Comparison of ENCODE assay signal across 8 mouse cellular contexts in the genomic region with DNA sequence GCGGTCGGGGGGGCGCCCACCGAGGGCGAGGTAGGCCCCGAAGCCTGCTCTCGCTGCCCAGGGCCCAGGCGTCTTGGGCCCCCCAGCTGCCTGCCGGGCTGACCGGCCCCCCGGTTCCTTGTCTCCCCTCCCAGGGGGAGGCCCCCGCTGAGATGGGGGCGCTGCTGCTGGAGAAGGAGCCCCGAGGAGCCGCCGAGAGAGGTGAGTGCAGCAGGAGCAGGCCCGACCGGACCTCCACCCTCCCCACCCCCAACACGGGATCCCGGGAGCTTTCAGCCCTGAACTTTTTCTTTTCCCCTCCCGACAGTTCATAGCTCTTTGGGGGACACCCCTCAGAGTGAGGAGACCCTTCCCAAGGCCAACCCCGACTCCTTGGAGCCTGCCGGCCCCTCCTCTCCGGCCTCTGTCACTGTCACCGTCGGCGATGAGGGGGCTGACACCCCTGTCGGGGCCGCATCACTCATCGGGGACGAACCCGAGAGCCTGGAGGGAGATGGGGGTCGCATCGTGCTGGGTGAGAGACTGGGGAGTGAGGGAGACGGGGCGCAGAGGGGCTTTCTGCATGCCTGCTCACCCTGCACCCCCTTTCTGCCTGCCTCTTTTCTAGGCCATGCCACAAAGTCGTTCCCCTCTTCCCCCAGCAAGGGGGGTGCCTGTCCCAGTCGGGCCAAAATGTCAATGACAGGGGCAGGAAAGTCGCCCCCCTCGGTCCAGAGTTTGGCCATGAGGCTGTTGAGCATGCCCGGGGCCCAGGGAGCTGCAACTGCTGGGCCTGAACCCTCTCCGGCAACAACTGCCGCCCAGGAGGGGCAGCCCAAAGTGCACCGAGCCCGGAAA. TPM values are rescaled to one million over a fixed set of nuclear protein-coding genes. Genes with fewer than 3 reads are reported as not detected.
A peak's percentile ranks its signal among the peaks of the same experiment; 100 is the strongest.
DNase-seq lines count a peak whose midpoint lies in the region; ATAC-seq lines count a peak whose summit lies in the region.

No protein-coding gene starts in this region.

- WGBS in embryonic facial prominence, embryonic 14.5 days, result under 1% methylated on average over 26 of the region's 45 CpGs
- under 1% methylated on average over 43 of the region's 45 CpGs for WGBS in hindbrain, embryonic 10.5 days
- under 1% methylated on average over 40 of the region's 45 CpGs for WGBS in limb, embryonic 11.5 days
- under 1% methylated on average over 36 of the region's 45 CpGs for WGBS in midbrain, embryonic 13.5 days

- no peaks in the 10 kb centered on the region for H3K9me3 ChIP-seq in embryonic facial prominence, embryonic 14.5 days (ENCODE audit: control insufficient read depth, low read length)
- H3K9me3 ChIP-seq in hindbrain, embryonic 10.5 days, result peaks cover 4% of the 10 kb centered on the region; the same call in 1 of the 2 replicates
- no peaks in the 10 kb centered on the region for H3K9me3 ChIP-seq in limb, embryonic 11.5 days (ENCODE audit: control insufficient read depth, low read length)
- H3K9me3 ChIP-seq in midbrain, embryonic 13.5 days, result no peaks in the 10 kb centered on the region

- ATAC-seq in embryonic facial prominence, embryonic 14.5 days (ENCODE audit: low read depth), result no peak; the same call in 1 of the 2 replicates
- ATAC-seq in limb, embryonic 11.5 days (ENCODE audit: insufficient number of reproducible peaks, low FRiP score, low TSS enrichment, low read depth), result no peak
- ATAC-seq in midbrain, embryonic 13.5 days, result peak; percentile 14

- peaks cover 40% of the 10 kb centered on the region for H3K36me3 ChIP-seq in embryonic facial prominence, embryonic 14.5 days (ENCODE audit: control insufficient read depth, insufficient read depth, low read length)
- peaks cover 51% of the 10 kb centered on the region for H3K36me3 ChIP-seq in hindbrain, embryonic 10.5 days
- H3K36me3 ChIP-seq in limb, embryonic 11.5 days (ENCODE audit: control insufficient read depth, insufficient read depth, low read length), result peaks cover 23% of the 10 kb centered on the region
- peaks cover 42% of the 10 kb centered on the region for H3K36me3 ChIP-seq in midbrain, embryonic 13.5 days

- peak overlapping the region; percentile 74 for H3K4me2 ChIP-seq in embryonic facial prominence, embryonic 14.5 days (ENCODE audit: low read depth, low read length)
- H3K4me2 ChIP-seq in limb, embryonic 11.5 days (ENCODE audit: low read depth, severe bottlenecking), result peak overlapping the region; percentile 94
- H3K4me2 ChIP-seq in midbrain, embryonic 13.5 days (replicated peaks), result peak overlapping the region; percentile 99

- peak overlapping the region; percentile 96 for H3K27ac ChIP-seq in embryonic facial prominence, embryonic 14.5 days (replicated peaks; ENCODE audit: low read depth, low read length)
- H3K27ac ChIP-seq in hindbrain, embryonic 10.5 days, result peak overlapping the region; percentile 100
- H3K27ac ChIP-seq in limb, embryonic 11.5 days (replicated peaks; ENCODE audit: low read depth, low read length), result peak overlapping the region; percentile 95
- peak overlapping the region; percentile 95 for H3K27ac ChIP-seq in midbrain, embryonic 13.5 days

- no peaks in the 10 kb centered on the region for H3K27me3 ChIP-seq in embryonic facial prominence, embryonic 14.5 days (replicated peaks; ENCODE audit: control insufficient read depth, insufficient read depth, low read length)
- no peaks in the 10 kb centered on the region for H3K27me3 ChIP-seq in hindbrain, embryonic 10.5 days (ENCODE audit: insufficient read depth, poor library complexity, severe bottlenecking)
- H3K27me3 ChIP-seq in limb, embryonic 11.5 days (ENCODE audit: control insufficient read depth, insufficient read depth, low read length), result no peaks in the 10 kb centered on the region
- H3K27me3 ChIP-seq in midbrain, embryonic 13.5 days, result no peaks in the 10 kb centered on the region

- H3K4me3 ChIP-seq in embryonic facial prominence, embryonic 14.5 days (ENCODE audit: low read depth, low read length), result peak overlapping the region; percentile 89
- H3K4me3 ChIP-seq in hindbrain, embryonic 10.5 days, result peak overlapping the region; percentile 99
- peak overlapping the region; percentile 69 for H3K4me3 ChIP-seq in limb, embryonic 11.5 days (ENCODE audit: low read depth, low read length)
- H3K4me3 ChIP-seq in midbrain, embryonic 13.5 days (replicated peaks), result peak overlapping the region; percentile 96

- peaks cover 12% of the 10 kb centered on the region; the same call in 1 of the 2 replicates for H3K4me1 ChIP-seq in embryonic facial prominence, embryonic 14.5 days (ENCODE audit: control insufficient read depth, insufficient read depth, low read length)
- peaks cover 55% of the 10 kb centered on the region for H3K4me1 ChIP-seq in hindbrain, embryonic 10.5 days (replicated peaks)
- H3K4me1 ChIP-seq in limb, embryonic 11.5 days (ENCODE audit: control insufficient read depth, insufficient read depth, low read length), result peaks cover 12% of the 10 kb centered on the region; the same call in 1 of the 2 replicates
- H3K4me1 ChIP-seq in midbrain, embryonic 13.5 days (replicated peaks), result peaks cover 48% of the 10 kb centered on the region

- peak overlapping the region; percentile 84 for H3K9ac ChIP-seq in embryonic facial prominence, embryonic 14.5 days (ENCODE audit: low read depth, low read length)
- peak overlapping the region; percentile 97 for H3K9ac ChIP-seq in limb, embryonic 11.5 days (ENCODE audit: low read length)
- H3K9ac ChIP-seq in midbrain, embryonic 13.5 days (replicated peaks), result peak overlapping the region; percentile 97

- DNase-seq in heart, adult 11 months, result peak; percentile 97
- DNase-seq in heart, postnatal 25 days (ENCODE audit: low spot score), result no peak
- DNase-seq in adrenal gland, adult 2 months, result peak; percentile 82
- peak; percentile 24 for DNase-seq in embryonic facial prominence, embryonic 14.5 days (ENCODE audit: low spot score)
- peak; percentile 59 for DNase-seq in hindbrain, embryonic 10.5 days (ENCODE audit: low spot score)
- peak; percentile 54 for DNase-seq in limb, embryonic 11.5 days (ENCODE audit: low spot score)
- peak; percentile 78 for DNase-seq in testis, postnatal 10 days (ENCODE audit: low spot score)

- intact Hi-C loops in heart, postnatal 25 days (cut with DNase I), result no loop called here

RNA-seq across cellular contexts. Expression of gene Ehmt2, which starts 1.0 kb away (rescaled TPM):
- 10 to 100 TPM; 37.6 to 39.1 TPM for total RNA-seq in heart, postnatal 25 days (2021)
- 100 to 1,000 TPM; 115 to 131 TPM for total RNA-seq in adrenal gland, adult 2 months (2021)
- polyA plus RNA-seq in adrenal gland, adult 2 months (2012; rRNA removed), result 387 and 452 TPM in 2 replicates
- 61.0 and 65.7 TPM in 2 replicates for polyA plus RNA-seq in embryonic facial prominence, embryonic 14.5 days (2014; fragmentation: Nextera tagmentation; extraction: Ambion mirVana)
- 98.2 and 100 TPM in 2 replicates for polyA plus RNA-seq in hindbrain, embryonic 10.5 days (2016; fragmentation: Nextera tagmentation; extraction: Ambion mirVana)
- 77.8 and 78.9 TPM in 2 replicates for polyA plus RNA-seq in limb, embryonic 11.5 days (2014; fragmentation: Nextera tagmentation; extraction: Ambion mirVana)
- polyA plus RNA-seq in midbrain, embryonic 13.5 days (2015; fragmentation: Nextera tagmentation; extraction: Ambion mirVana), result 105 and 114 TPM in 2 replicates

RNA-seq across cellular contexts. Expression of gene C2, which starts 1.2 kb away (rescaled TPM):
- 1 to 10 TPM; 2.8 to 4.1 TPM for total RNA-seq in heart, postnatal 25 days (2021)
- 100 to 1,000 TPM in 1 of 2 experiments, 10 to 100 TPM in 1; 81.4 to 105 TPM for total RNA-seq in adrenal gland, adult 2 months (2021)
- 70.7 and 71.5 TPM in 2 replicates for polyA plus RNA-seq in adrenal gland, adult 2 months (2012; rRNA removed)
- 4.0 and 5.6 TPM in 2 replicates for polyA plus RNA-seq in embryonic facial prominence, embryonic 14.5 days (2014; fragmentation: Nextera tagmentation; extraction: Ambion mirVana)
- 0.58 and 1.0 TPM in 2 replicates for polyA plus RNA-seq in hindbrain, embryonic 10.5 days (2016; fragmentation: Nextera tagmentation; extraction: Ambion mirVana)
- polyA plus RNA-seq in limb, embryonic 11.5 days (2014; fragmentation: Nextera tagmentation; extraction: Ambion mirVana), result 0.44 and 0.58 TPM in 2 replicates
- polyA plus RNA-seq in midbrain, embryonic 13.5 days (2015; fragmentation: Nextera tagmentation; extraction: Ambion mirVana), result 1.2 and 2.1 TPM in 2 replicates

RNA-seq across cellular contexts. Expression of gene Slc44a4, which starts 15.0 kb away (rescaled TPM):
- total RNA-seq in heart, postnatal 25 days (2021), result not detected
- total RNA-seq in adrenal gland, adult 2 months (2021), result 1 to 10 TPM in 1 of 2 experiments, under 1 TPM in 1; 0.92 to 1.9 TPM
- polyA plus RNA-seq in adrenal gland, adult 2 months (2012; rRNA removed), result 0.33 and 0.50 TPM in 2 replicates
- polyA plus RNA-seq in embryonic facial prominence, embryonic 14.5 days (2014; fragmentation: Nextera tagmentation; extraction: Ambion mirVana), result 0.14 and 0.53 TPM in 2 replicates
- polyA plus RNA-seq in hindbrain, embryonic 10.5 days (2016; fragmentation: Nextera tagmentation; extraction: Ambion mirVana), result 0.41 TPM in 1 of 2 replicates, not detected in the other
- 0.21 TPM in 1 of 2 replicates, not detected in the other for polyA plus RNA-seq in limb, embryonic 11.5 days (2014; fragmentation: Nextera tagmentation; extraction: Ambion mirVana)
- 0.09 TPM in 1 of 2 replicates, not detected in the other for polyA plus RNA-seq in midbrain, embryonic 13.5 days (2015; fragmentation: Nextera tagmentation; extraction: Ambion mirVana)

RNA-seq across cellular contexts. Expression of gene Gm20547, which starts 17.4 kb away (rescaled TPM):
- total RNA-seq in heart, postnatal 25 days (2021), result under 1 TPM in 1 of 2 experiments, not detected in 1; 0.08 TPM
- total RNA-seq in adrenal gland, adult 2 months (2021), result not detected
- polyA plus RNA-seq in adrenal gland, adult 2 months (2012; rRNA removed), result 0.04 TPM in 1 of 2 replicates, not detected in the other
- polyA plus RNA-seq in embryonic facial prominence, embryonic 14.5 days (2014; fragmentation: Nextera tagmentation; extraction: Ambion mirVana), result not detected in 2 replicates
- 0.14 TPM in 1 of 2 replicates, not detected in the other for polyA plus RNA-seq in hindbrain, embryonic 10.5 days (2016; fragmentation: Nextera tagmentation; extraction: Ambion mirVana)
- polyA plus RNA-seq in limb, embryonic 11.5 days (2014; fragmentation: Nextera tagmentation; extraction: Ambion mirVana), result not detected in 2 replicates
- 0.08 TPM in 1 of 2 replicates, not detected in the other for polyA plus RNA-seq in midbrain, embryonic 13.5 days (2015; fragmentation: Nextera tagmentation; extraction: Ambion mirVana)

RNA-seq across cellular contexts. Expression of gene Zbtb12, which starts 20.0 kb away (rescaled TPM):
- total RNA-seq in heart, postnatal 25 days (2021), result 1 to 10 TPM; 6.4 to 7.4 TPM
- total RNA-seq in adrenal gland, adult 2 months (2021), result 10 to 100 TPM; 10.8 to 16.1 TPM
- 18.7 and 21.5 TPM in 2 replicates for polyA plus RNA-seq in adrenal gland, adult 2 months (2012; rRNA removed)
- polyA plus RNA-seq in embryonic facial prominence, embryonic 14.5 days (2014; fragmentation: Nextera tagmentation; extraction: Ambion mirVana), result 0.83 and 1.0 TPM in 2 replicates
- 5.2 and 5.6 TPM in 2 replicates for polyA plus RNA-seq in hindbrain, embryonic 10.5 days (2016; fragmentation: Nextera tagmentation; extraction: Ambion mirVana)
- 1.9 and 2.3 TPM in 2 replicates for polyA plus RNA-seq in limb, embryonic 11.5 days (2014; fragmentation: Nextera tagmentation; extraction: Ambion mirVana)
- 13.2 and 16.3 TPM in 2 replicates for polyA plus RNA-seq in midbrain, embryonic 13.5 days (2015; fragmentation: Nextera tagmentation; extraction: Ambion mirVana)

Comparison
In these comparisons a context has a peak if more than half of its experiments do, and no peak if none do; other contexts are left out.
1. RNA of gene C2, which starts 1.2 kb away (polyA plus RNA-seq): 70.7 to 71.5 TPM in adrenal gland, adult 2 months; 4.0 to 5.6 TPM in embryonic facial prominence, embryonic 14.5 days, 1.2 to 2.1 TPM in midbrain, embryonic 13.5 days, 0.58 to 1.0 TPM in hindbrain, embryonic 10.5 days and 0.44 to 0.58 TPM in limb, embryonic 11.5 days; every median in the first group is over 10 times any median in the second.
2. Peak in every context shown above with its lines, with median percentiles within 50 percentile points of each other: H3K27ac ChIP-seq, H3K4me2 ChIP-seq, H3K4me3 ChIP-seq and H3K9ac ChIP-seq.